Mouse (Mus musculus) forebrain, embryonic 14.5 days (tissue): ENCODE results near the gene Lpcat3. TPM values are rescaled to one million over a fixed set of nuclear protein-coding genes. Genes with fewer than 3 reads are reported as not detected.
A peak's percentile ranks its signal among the peaks of the same experiment; 100 is the strongest.
"Not testable (repeated sequence)": the region's sequence is repeated elsewhere in the genome, so short reads cannot be mapped to it uniquely, and the experiment has no call there.

Experiments
- ATAC-seq: fragments of 200-750 bp; cut with Nextera tagmentation; 2 replicates; pipeline ENCODE4 v1.8.0; 2017; ENCODE audit warnings: mild to moderate bottlenecking, moderate library complexity
- DNase-seq: peaks from one replicate; pipeline ENCODE4 v3.0.0-alpha.2; 2015; ENCODE audit warnings: low spot score
- H3K27ac ChIP-seq: fragments of 300-500 bp; sonication (generic); 2 replicates; pipeline ENCODE4 v1.5.1; 2014; ENCODE audit warnings: low read depth, mild to moderate bottlenecking, control low read depth, low read length, moderate library complexity
- H3K27me3 ChIP-seq: fragments of 300-500 bp; sonication (generic); replicated peaks from 2 replicates; pipeline ENCODE4 v1.6.1; 2014; ENCODE audit warnings: low read length, control low read depth, mixed read lengths; ENCODE audit not compliant: control insufficient read depth, insufficient read depth
- H3K36me3 ChIP-seq: fragments of 300-500 bp; sonication (generic); 2 replicates; pipeline ENCODE4 v1.6.1; 2014; ENCODE audit warnings: low read length, control low read depth; ENCODE audit not compliant: control insufficient read depth, insufficient read depth
- H3K4me1 ChIP-seq: fragments of 300-500 bp; sonication (generic); 2 replicates; pipeline ENCODE4 v1.6.1; 2014; ENCODE audit warnings: antibody characterized with exemption, low read length, control low read depth; ENCODE audit not compliant: control insufficient read depth, insufficient read depth
- H3K4me2 ChIP-seq: fragments of 300-500 bp; sonication (generic); 2 replicates; pipeline ENCODE4 v1.6.1; 2014; ENCODE audit warnings: mild to moderate bottlenecking, control low read depth, low read length
- H3K4me3 ChIP-seq: fragments of 300-500 bp; sonication (generic); 2 replicates; pipeline ENCODE4 v1.5.1; 2014; ENCODE audit warnings: low read depth, low read length, control low read depth
- H3K9ac ChIP-seq: fragments of 300-500 bp; sonication (generic); 2 replicates; pipeline ENCODE4 v1.6.1; 2014; ENCODE audit warnings: mild to moderate bottlenecking, low read length, control low read depth, moderate library complexity
- H3K9me3 ChIP-seq: fragments of 300-500 bp; sonication (generic); replicated peaks from 2 replicates; pipeline ENCODE4 v1.6.1; 2016; ENCODE audit warnings: low read length, control low read depth, mixed read lengths; ENCODE audit not compliant: control insufficient read depth
- WGBS: fragments of 180-500 bp; shearing (Covaris S2); extraction: QIAGEN DNeasy Blood & Tissue Kit; methylation state at CpG from one replicate; pipeline ENCODE4 v1.1.7; 2014; 5-methylcytosine and 5-hydroxymethylcytosine counted together
- polyA plus RNA-seq: library from polyadenylated mRNA; unstranded; fragments of >200 nt; fragmentation: Nextera tagmentation; extraction: Ambion mirVana; gene quantifications from 2 replicates; pipeline ENCODE4 v1.2.1, GENCODE M21; 2014

Lpcat3 gene
- 33.4 and 38.7 TPM in 2 replicates for polyA plus RNA-seq

- ATAC-seq (peak; percentile 97), DNase-seq (peak; percentile 97)
- H3K27ac ChIP-seq = peak within 1 kb of the TSS; percentile 68; the same call in 1 of the 2 replicates
- no peaks in the 10 kb centered on the region for H3K9me3 ChIP-seq
- peak within 1 kb of the TSS; percentile 58 for H3K9ac ChIP-seq
- no peaks in the 10 kb centered on the region for H3K27me3 ChIP-seq
- H3K36me3 ChIP-seq = no peaks in the 10 kb centered on the region
- peak within 1 kb of the TSS; percentile 61 for H3K4me2 ChIP-seq
- H3K4me1 ChIP-seq = peaks cover 5% of the 10 kb centered on the region; the same call in 1 of the 2 replicates
- peak within 1 kb of the TSS; percentile 48 for H3K4me3 ChIP-seq
- under 1% methylated on average over 59 of the region's 87 CpGs for WGBS
Observed at GRCm38 (mm10) chr6:124662477-124663423, at the start of gene Lpcat3. TSS of gene Lpcat3 (plus strand) at chr6:124663027.

GRCm38 (mm10) chr6:124625612-124626011 is 37.2 kb upstream of the Lpcat3 start:
- H3K4me2 ChIP-seq = no peak overlapping the region

GRCm38 (mm10) chr6:124626184-124626583 is 36.6 kb upstream of the Lpcat3 start:
- H3K4me2 ChIP-seq, H3K9me3 ChIP-seq, DNase-seq, H3K27me3 ChIP-seq, H3K4me1 ChIP-seq, H3K9ac ChIP-seq, H3K4me3 ChIP-seq, ATAC-seq, H3K27ac ChIP-seq, H3K36me3 ChIP-seq: not testable (repeated sequence)
- 32% methylated on average over 1 of the region's 1 CpGs for WGBS

More at GRCm38 (mm10) chr6:124625612-124626011, 37.2 kb upstream of the Lpcat3 start:
- H3K27me3 ChIP-seq = no peaks in the 10 kb centered on the region
- DNase-seq (no peak), ATAC-seq (no peak)
- no peaks in the 10 kb centered on the region for H3K9me3 ChIP-seq
- no peaks in the 10 kb centered on the region for H3K36me3 ChIP-seq
- H3K27ac ChIP-seq = no peak overlapping the region
- no peak overlapping the region for H3K4me3 ChIP-seq
- no peak overlapping the region for H3K9ac ChIP-seq
- 88% methylated on average over 13 of the region's 13 CpGs for WGBS
- no peaks in the 10 kb centered on the region for H3K4me1 ChIP-seq

- Histone ChIP-seq H3K4me1 (no peaks in the 10 kb centered on the region), H3K9ac (no peak overlapping the region), H3K36me3 (no peaks in the 10 kb centered on the region), H3K9me3 (no peaks in the 10 kb centered on the region), H3K27me3 (no peaks in the 10 kb centered on the region), H3K27ac (no peak overlapping the region), H3K4me3 (no peak overlapping the region), H3K4me2 (no peak overlapping the region)
- no peak for ATAC-seq
- DNase-seq = no peak
- WGBS = 89% methylated on average over 3 of the region's 4 CpGs
Observed at GRCm38 (mm10) chr6:124630763-124631162, 32.1 kb upstream of the Lpcat3 start.

GRCm38 (mm10) chr6:124635985-124636384 is 26.8 kb upstream of the Lpcat3 start, which contains the start of gene C1s2:
TSS of gene C1s2 (minus strand) at chr6:124636085.
- not testable (repeated sequence) for H3K27ac ChIP-seq, H3K4me3 ChIP-seq, H3K36me3 ChIP-seq, H3K9me3 ChIP-seq, H3K9ac ChIP-seq, H3K27me3 ChIP-seq, ATAC-seq, H3K4me2 ChIP-seq, DNase-seq, H3K4me1 ChIP-seq
- whole genome bisulfite sequencing = 84% methylated on average over 2 of the region's 2 CpGs

GRCm38 (mm10) chr6:124636858-124637460 is 25.9 kb upstream of the Lpcat3 start:
- DNase-seq, H3K4me1 ChIP-seq, H3K4me2 ChIP-seq, H3K9ac ChIP-seq, H3K27me3 ChIP-seq, H3K27ac ChIP-seq, H3K4me3 ChIP-seq, ATAC-seq, H3K36me3 ChIP-seq, H3K9me3 ChIP-seq: not testable (repeated sequence)
- WGBS = 46% methylated on average over 6 of the region's 6 CpGs

GRCm38 (mm10) chr6:124640041-124640440 is 22.8 kb upstream of the Lpcat3 start:
- Histone ChIP-seq H3K4me3 (no peak overlapping the region), H3K9ac (no peak overlapping the region), H3K4me2 (no peak overlapping the region), H3K27ac (no peak overlapping the region), H3K27me3 (no peaks in the 10 kb centered on the region), H3K36me3 (no peaks in the 10 kb centered on the region), H3K4me1 (no peaks in the 10 kb centered on the region), H3K9me3 (no peaks in the 10 kb centered on the region)
- 88% methylated on average over 3 of the region's 4 CpGs for WGBS
- no peak for ATAC-seq
- no peak for DNase-seq

GRCm38 (mm10) chr6:124640997-124641396 is 21.8 kb upstream of the Lpcat3 start:
- Histone ChIP-seq H3K4me3 (no peak overlapping the region), H3K27ac (no peak overlapping the region), H3K36me3 (no peaks in the 10 kb centered on the region), H3K27me3 (no peaks in the 10 kb centered on the region), H3K4me2 (no peak overlapping the region), H3K4me1 (no peaks in the 10 kb centered on the region), H3K9me3 (no peaks in the 10 kb centered on the region), H3K9ac (no peak overlapping the region)
- 37% methylated on average over 8 of the region's 8 CpGs for WGBS
- DNase-seq = peak; percentile 46
- ATAC-seq = no peak

- H3K9me3 ChIP-seq = no peaks in the 10 kb centered on the region
- H3K4me1 ChIP-seq = no peaks in the 10 kb centered on the region
- H3K36me3 ChIP-seq = no peaks in the 10 kb centered on the region
- H3K9ac ChIP-seq = no peak overlapping the region
- H3K4me2 ChIP-seq = no peak overlapping the region
- DNase-seq (no peak), ATAC-seq (no peak)
- no peak overlapping the region for H3K27ac ChIP-seq
- no peaks in the 10 kb centered on the region for H3K27me3 ChIP-seq
- 63% methylated on average over 1 of the region's 1 CpGs for WGBS
- H3K4me3 ChIP-seq = no peak overlapping the region
Observed at GRCm38 (mm10) chr6:124646394-124646793, 16.4 kb upstream of the Lpcat3 start.
